Mouse (Mus musculus): ENCODE data around the gene Gm5294.

- TF ChIP-seq GATA1 (IDR thresholded peaks at IDR 0.05; ENCODE audit: borderline replicate concordance, low read length), result no peak
- TF ChIP-seq FLI1 (IDR thresholded peaks at IDR 0.05; ENCODE audit: low read length), result no peak
Observed at GRCm38 (mm10) chr5:138864880-138865279, 45.0 kb downstream of the Gm5294 start.

Measured in megakaryocyte, embryonic 14.5 days (primary cell).